Mouse (Mus musculus): ENCODE data around the gene Olfr1053.
"Not testable (repeated sequence)": the region's sequence is repeated elsewhere in the genome, so short reads cannot be mapped to it uniquely, and the experiment has no call there.

Gene Olfr1053

GRCm38 (mm10) chr2:86315184-86315583 is at the start of gene Olfr1053:
TSS of gene Olfr1053 (minus strand) at chr2:86315284.
- no peak for DNase-seq (ENCODE audit: extremely low spot score)

GRCm38 (mm10) chr2:86362369-86362768 is 47.3 kb upstream of the Olfr1053 start, which contains the start of gene Olfr1056:
TSS of gene Olfr1056 (minus strand) at chr2:86362469.
- DNase-seq (ENCODE audit: extremely low spot score) = no peak

- DNase-seq (ENCODE audit: extremely low spot score) = not testable (repeated sequence)
These were observed 36.7 kb upstream of the Olfr1053 start for GRCm38 (mm10) chr2:86351751-86352150.

- no peak for DNase-seq (ENCODE audit: extremely low spot score)
These were observed 35.1 kb upstream of the Olfr1053 start, which contains the start of gene Olfr1055 for GRCm38 (mm10) chr2:86350184-86350583. TSS of gene Olfr1055 (minus strand) at chr2:86350284.

GRCm38 (mm10) chr2:86335333-86335732 is 20.2 kb upstream of the Olfr1053 start, which contains the start of gene Olfr1054:
TSS of gene Olfr1054 (minus strand) at chr2:86335433.
- DNase-seq (ENCODE audit: extremely low spot score) = no peak

GRCm38 (mm10) chr2:86292155-86292554 is 22.9 kb downstream of the Olfr1053 start, which contains the start of gene Olfr1052:
TSS of gene Olfr1052 (plus strand) at chr2:86292455.
- DNase-seq (ENCODE audit: extremely low spot score) = no peak

- DNase-seq (ENCODE audit: extremely low spot score) = not testable (repeated sequence)
These were observed 36.1 kb downstream of the Olfr1053 start, which contains the start of gene Olfr1051 for GRCm38 (mm10) chr2:86278988-86279387. TSS of gene Olfr1051 (minus strand) at chr2:86279088.

All from embryo, embryonic 9.5 days (tissue).